Mouse (Mus musculus) granulocyte monocyte progenitor cell, adult 5-6 weeks (primary cell): ENCODE measurements at regions not wholly inside any gene's neighbourhood (a gene's known extent, or its start where the extent isn't known, plus 50 kb on each side); places are given as distances from the start of the nearest gene placed in this dataset.
"Not testable (repeated sequence)": the region's sequence is repeated elsewhere in the genome, so short reads cannot be mapped to it uniquely, and the experiment has no call there.

ENCODE experiments used
- ATAC-seq: replicated peaks from 2 replicates; pipeline ENCODE4 v1.8.0; 2016; ENCODE audit warnings: mild to moderate bottlenecking, moderate TSS enrichment, inconsistent platforms; ENCODE audit not compliant: poor library complexity, severe bottlenecking

DNA sequence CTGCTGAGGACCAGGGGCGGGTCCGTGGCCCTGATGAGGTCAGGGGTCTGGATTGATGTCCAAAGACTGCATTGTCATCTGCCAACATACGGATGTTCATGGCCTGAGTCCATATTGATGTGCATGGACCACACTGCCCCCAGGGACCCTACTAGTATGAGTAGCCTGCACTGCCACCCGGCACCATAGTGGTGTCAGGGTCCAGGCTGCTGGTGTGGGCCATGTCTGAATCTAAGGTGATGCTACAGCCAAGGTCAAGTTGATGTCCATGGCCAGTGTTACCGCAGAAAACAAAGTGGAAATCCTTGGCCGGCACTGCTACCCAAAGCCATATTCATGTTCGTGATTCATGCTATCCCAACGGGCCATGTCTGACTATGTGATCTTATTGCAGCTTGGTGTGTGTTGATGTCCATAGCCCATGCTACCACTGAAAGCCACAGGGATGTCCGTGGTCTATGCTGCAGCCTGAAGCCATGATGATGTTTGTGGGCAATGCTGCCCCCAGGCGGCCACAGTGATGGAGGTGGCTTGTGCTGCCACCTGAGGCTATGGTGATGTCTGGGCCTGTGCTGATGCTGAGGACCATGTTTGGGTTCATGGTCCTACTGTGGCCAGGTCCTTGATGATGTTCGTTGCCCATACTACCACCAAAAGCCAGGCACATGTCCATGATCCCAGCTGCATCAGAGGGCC, 130.5 kb downstream of the Iqub start:
- peak; percentile 42 for ATAC-seq

DNA sequence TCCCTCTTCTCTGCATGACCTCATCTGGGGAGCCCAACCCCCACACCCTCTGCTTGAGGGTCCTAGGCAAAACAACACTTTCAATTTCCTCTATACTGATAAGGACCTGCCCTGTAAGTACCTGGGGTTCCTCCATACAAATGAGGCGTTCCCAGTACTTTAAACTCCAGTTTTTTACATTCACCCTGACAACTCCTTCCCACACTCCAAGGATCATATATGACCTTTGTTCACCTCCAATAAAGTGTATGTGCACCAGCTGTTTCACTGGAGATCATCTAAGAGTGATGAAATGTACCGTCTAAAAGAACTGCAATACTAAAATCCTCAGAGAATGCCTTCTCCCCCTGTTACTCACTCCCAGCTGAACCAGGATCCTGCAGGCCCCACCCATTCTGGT, 135.0 kb downstream of the Iqub start:
- no peak for ATAC-seq

DNA sequence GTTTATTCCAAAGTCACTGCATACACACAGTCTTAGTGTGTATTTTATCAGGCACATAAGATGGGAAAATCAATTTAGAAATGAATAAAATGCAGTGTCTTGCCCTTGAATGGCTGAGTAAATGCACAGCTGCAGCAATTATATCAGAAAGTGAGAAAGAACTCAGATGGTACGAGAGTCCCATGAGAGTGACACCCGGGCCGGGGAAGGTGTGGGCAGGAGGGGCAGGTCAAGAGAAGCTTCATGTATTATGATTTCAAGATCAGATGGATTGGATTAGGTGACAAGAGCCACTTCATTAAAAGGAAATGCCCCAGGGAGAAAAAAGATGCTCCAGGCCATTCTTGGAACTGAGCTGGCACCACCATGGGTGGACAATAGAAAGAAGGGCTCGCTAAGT, 138.1 kb downstream of the Iqub start:
- no peak for ATAC-seq

DNA sequence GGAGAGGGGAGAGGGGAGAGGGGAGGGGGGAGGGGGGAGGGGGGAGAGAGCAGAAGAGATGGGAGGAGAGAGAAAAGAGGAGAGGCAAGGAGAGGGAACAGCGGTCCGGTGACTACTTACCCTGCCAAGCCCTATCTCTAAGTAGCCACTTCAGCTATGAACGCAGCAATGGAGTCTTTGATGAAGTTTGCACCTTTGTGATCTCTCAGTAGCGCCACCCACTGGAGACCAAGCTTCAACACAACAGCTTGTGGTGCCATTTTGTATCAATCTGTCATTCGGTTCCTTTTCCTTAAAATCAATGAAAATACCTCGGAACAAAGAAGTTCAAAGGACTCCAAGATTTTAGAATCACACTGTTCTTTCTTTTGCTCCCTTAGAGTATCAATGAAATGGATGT, 141.7 kb downstream of the Iqub start:
- no peak for ATAC-seq

DNA sequence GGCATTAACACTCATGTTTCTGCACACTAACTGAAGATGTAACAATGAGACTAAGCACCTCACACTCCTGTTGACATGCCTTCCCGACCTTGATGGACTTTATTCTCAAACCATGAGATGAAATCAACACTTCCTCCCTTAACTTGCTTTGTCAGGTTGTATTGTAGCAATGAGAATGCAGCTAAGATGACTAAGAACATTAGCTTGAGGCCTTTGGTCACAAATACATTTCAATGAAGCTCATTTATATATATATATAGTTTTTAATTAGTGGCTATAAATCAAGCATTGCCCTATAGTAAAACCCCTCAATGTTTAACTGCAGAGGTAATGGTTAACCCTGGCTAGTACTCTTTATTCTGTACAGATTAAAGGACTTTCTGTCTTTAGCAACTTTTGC, 143.2 kb downstream of the Iqub start:
- ATAC-seq = no peak

DNA sequence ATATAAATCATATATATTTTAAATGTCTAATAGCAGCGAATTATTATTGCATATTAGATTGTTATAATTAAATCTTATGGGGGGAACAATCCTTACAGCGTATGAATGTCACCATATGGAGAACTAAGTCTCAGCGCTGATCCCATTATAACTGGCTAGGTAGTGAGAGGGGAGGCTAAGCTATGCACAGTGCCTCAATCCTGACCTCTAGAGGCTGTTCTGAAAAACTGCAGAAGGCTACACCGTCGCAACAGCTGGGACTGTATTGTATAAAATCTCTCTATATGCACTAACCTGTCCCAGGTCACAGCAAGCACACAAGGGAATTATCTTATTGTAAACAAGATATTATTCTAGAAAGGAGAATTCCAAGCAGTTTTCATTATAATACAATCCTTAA, 164.0 kb downstream of the Iqub start:
- ATAC-seq = peak; percentile 94

DNA sequence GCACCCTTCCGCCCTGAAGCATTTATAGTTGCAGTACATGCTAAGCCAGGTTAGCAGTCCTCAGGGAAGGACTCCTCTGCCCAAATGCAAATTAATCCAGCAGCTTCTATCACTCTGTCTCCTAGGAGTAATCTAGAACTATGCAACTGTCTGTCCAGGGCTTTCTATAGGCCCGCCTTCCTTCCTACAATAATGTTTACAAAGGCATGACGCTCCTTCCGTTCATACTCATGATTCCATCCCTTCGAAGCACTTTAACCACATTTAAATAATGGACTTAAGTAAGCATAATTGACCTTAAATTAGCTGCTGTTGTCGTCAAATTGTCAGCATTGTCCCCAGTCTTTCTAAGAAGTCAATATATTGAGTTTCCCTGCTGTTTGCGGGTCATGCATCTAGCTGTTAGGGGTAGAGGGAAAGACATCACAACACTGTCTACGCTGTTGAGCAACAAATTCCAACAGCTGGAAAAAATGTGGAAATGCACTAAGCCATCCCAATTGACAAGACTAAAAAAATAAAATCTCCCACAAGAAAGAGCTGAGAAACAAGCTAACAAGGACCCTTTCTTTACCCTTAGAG, 166.3 kb downstream of the Iqub start:
- ATAC-seq = no peak

DNA sequence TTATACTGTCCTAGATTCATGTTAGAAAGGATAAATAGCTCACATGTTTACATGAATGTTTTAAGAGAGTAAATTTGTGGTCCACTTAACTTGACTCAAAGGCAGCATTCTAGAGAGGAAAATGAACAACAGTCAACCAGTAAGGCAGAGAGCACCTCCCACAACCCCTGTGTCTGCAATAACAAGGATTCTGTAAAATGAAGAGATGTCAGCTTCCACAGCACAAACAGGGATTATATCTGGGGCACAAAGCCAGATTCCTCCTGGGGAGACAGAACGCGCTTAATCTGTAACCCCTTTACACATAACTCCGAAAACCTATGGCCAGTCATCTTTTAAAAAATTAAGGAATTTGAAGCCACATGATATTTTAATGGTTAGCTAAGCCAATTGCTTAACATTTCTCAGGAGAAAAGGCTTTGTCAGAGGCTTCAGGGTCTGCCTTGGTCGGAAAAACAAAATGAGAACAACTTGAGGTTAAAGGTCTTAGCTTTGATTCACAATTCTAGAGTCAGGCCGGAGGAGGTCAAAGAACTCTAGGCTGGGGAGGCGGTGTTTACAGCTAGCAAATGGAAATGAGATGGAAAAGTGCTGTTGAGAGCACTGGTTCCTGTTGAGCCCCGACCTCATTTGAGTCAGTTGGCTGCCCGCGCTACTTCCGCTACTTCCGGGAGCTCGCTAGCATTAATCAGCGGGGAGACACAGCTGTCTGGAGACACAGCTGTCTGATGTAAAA, 167.0 kb downstream of the Iqub start:
- peak; percentile 69 for ATAC-seq

DNA sequence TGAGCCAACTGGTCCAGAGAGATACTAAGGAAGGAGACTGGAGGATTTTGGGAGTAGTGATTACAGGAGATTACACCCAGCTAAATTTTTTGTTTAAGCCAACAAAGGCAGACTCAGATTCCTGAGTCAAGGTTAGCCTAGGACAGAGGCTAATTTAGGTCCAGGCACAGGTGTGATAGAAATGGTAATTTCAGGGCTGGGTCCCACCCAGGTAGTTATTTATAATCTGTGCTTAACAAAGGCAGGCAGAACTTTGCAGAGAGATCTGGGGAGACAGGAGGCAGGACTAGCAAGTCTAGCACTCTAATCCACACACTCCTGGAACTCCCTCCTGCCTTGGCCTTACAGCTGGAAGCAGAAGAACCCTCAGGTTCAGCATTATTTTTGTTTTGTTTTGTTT, 172.4 kb downstream of the Iqub start:
- ATAC-seq = no peak

DNA sequence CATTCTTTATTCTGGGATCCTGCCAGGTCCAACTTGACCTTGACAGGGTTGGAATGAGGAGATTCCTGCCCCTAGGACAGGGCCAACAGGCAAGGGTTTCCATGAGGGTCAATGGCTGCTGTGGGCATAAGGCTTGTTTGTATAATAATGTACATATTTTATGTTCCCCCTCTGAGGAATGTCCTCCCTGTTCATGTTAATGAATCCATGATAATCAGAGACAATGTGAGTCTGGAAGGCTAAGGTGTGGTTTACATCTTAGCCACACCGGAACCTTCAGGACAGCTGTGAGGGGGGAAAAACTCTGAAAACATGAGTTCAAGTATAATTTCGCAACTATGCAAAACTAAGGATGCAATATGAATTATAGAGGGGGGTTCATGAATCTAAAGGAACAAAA, 172.8 kb downstream of the Iqub start:
- ATAC-seq = no peak

DNA sequence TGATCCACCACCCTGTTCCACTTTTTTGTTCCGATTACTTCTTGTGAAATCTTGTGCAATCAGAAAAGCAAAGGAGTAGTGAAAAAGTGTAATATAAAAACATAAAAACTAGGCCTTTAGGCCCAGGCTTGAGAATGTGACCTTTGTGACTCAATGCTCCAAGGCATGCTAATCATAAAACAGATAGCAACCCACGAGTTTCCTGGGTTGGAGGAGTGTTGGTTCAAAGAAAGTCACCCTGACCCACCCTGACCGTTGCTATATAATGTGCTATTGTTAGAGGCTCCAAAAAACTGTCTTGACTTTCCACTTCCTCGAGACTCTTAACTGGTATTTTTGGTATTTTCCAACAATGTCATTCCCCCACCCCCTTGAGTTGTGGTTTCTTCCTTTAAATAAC, 172.2 kb upstream of the Slc13a1 start:
- ATAC-seq = not testable (repeated sequence)

DNA sequence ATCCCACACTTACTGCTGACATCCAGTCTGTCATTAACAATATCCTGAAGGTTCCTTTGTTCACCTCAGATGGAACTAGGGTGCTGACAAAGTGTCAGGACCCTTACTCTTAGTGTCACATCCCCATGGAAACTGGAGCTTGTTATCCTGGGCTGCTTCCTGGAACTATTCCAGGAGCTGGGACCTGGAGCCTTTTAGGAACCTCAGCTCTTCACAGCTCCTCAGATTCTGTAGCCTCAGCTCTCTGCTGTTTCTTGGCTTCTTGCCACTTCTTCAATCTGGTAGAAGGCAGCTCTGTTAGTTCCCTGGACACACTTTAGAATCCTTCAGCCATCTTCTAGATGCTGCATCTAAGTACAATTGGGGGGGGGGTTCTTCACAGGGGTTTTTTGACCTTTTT, 157.3 kb upstream of the Slc13a1 start:
- no peak for ATAC-seq

DNA sequence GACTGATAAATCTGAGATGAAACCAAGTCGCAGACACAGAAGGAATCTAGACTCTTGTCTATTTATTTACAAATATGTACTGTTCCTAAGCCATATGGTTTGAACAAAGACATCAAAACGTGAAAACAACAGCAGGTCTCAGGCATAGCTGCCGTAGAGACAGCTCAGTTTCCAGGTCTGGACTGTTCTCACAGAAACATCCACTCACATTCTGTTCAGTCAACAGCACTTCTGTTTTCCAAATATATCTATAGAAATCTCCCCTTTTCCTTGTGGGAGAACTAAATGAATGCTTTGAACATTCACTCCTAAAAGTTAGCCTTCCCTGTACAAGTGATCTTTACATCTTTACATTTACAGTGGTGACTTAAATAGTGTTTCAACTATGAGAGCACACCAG, 156.8 kb upstream of the Slc13a1 start:
- no peak for ATAC-seq

DNA sequence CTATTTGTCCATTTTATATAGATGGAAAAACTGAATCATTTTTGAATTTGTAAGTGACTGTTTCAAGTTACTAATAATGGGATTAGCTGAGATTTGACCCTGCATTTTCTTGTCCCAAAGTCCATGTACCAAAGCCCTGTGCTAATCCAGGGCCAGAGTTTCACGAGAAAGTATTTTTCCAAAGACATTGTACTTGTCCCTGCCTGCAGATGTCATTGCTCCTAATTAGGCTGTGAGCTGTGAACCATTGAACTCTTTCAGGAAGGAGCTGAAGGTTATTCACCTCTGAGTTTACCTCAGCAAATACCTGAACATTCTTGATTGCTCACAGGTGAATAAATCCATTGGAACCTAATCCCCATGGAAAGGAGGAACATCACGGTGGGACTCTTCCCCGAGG, 154.5 kb upstream of the Slc13a1 start:
- ATAC-seq = no peak

DNA sequence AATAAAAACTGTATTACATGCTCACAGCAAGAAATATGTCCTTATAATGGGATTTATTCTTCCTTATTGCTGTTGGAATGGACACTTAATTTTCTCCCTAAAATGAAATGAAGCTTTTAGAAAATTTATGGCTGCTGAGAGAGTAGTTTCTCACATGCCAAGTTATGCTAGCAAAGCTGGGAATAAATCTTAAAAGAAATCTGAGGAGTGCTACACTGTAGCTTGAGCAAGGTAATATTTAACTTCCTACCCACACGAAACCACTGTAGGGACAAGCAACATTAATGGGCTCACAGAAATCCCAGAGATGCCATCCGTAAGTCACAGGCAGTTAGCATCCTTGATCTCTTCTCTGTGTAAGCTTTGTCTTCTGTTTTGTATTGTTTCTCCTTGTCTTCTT, 151.0 kb upstream of the Slc13a1 start:
- no peak for ATAC-seq

DNA sequence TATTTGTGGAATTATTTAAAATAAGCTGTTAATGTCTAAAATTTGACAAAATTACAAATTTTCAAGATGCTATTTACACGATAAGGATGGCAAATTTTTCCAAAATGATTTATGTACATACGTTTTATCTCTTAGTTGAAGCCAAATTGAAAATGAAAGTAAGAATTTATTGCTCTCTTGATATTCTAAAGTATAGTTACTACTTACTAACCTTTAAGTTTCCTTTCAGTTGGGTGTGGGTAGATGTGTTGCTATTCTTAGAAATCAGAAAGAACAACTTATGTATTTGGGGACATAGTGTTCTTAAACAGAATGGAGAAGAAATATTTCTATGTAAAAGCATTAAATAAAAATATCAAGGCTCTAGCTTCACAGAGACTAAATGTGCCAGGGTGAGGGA, 142.8 kb upstream of the Slc13a1 start:
- ATAC-seq = no peak

DNA sequence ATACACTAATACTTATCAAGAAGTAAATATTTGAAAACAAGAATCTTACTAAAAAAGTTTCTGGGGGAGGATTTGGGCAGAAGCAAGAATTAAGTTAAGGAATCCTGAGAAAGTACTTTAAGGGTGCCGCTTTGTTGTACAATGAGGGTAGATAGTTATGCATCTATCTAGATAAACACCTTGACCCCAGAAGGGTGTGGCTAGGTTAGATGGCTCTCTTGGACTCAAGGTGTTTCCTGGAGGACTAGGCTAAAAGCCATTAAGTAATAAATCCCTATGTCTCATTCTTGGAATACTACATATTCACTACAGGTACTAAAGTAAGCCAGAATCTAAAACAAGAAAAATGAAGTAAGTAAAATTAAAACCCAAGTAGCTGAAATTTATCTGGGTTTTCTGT, 141.9 kb upstream of the Slc13a1 start:
- ATAC-seq = no peak

DNA sequence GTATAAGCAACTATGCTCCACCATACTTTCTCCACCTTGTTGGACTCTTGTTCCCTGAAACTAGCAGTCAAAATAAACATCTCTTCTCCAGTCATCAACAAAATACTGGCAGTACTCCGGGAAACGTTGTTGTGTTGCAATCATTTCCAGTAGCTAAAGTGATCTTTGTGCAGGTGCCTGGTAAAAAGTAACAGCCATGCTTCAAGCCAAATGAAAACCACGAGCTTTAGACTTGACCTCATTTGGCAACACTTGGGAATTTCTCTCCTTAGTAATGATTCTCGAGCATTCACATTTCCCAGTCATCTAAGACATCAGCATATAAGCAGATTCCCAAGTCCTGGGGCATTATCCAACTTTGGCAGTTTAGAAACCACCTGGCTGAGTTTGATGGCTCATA, 133.8 kb upstream of the Slc13a1 start:
- no peak for ATAC-seq

DNA sequence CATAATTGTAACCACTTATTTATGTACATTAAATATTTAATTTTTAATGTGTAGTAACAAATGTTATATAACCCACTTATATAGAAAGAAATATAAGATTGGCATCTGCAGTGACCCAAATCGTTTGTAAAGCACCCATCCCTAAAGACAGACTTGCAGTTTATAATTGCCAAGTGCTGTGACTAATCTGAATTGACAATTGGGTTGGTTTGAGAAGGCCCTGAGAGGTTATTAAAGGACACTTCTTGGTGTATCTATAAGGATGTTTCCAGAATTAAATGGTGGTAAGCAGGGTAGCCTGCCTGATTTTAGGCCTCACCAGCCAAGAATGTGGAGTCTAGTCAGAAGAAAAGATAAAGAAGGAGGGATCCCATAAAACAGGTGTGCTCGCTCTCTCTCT, 133.3 kb upstream of the Slc13a1 start:
- no peak for ATAC-seq

DNA sequence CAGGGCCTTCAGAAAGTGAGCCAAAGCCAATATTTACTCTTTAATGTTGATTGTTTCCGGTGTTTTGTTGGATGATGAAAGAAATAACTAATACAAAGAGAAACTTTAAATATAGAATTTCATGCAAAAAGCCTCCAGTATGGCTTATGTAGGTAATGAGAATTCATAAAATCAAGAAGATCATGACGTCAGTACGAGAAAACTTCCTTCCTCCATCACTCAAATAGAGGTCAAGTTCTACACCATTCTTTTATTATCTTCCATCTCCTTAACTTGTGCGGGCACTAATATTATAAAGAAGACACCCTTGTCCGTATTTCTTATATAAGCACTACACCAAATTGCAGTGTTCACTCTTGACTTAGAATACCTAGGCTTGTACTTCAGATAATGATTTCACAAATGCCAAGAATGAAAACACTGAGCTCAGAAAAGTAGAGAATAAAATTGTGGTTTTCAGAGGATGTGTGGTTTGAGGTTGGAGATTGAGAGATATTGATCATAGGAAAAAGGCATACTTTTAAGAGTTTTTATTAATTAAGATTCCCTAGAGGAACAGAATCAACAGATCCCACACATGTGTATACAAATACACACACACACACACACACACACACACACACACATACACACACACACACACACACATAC, 130.8 kb upstream of the Slc13a1 start:
- no peak for ATAC-seq

DNA sequence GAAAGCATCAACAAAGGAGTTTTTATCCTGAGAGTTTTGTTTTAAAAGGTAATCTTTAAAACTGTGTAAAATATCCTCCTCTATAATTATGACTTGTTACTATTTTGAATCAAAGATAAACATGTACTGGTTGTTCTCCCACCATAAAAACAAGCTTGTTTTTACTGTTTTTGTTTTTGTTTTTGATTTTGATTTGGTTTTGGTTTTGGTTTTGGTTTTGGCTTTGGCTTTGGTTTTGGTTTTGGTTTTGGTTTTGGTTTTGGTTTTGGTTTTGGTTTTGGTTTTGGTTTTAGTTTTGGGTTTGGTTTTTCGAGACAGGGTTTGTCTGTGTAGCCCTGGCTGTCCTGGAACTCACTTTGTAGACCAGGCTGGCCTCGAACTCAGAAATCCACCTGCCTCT, 120.9 kb upstream of the Slc13a1 start:
- not testable (repeated sequence) for ATAC-seq
